Mouse (Mus musculus) kidney, embryonic 14.5 days (tissue): ENCODE data around the gene Gm12216. TPM values are rescaled to one million over a fixed set of nuclear protein-coding genes. Genes with fewer than 3 reads are reported as not detected.
"Not testable (repeated sequence)": the region's sequence is repeated elsewhere in the genome, so short reads cannot be mapped to it uniquely, and the experiment has no call there.

Source experiments
- ATAC-seq: fragments of 200-750 bp; cut with Nextera tagmentation; 2 replicates; pipeline ENCODE4 v1.8.0; 2017; ENCODE audit warnings: moderate number of reproducible peaks, mild to moderate bottlenecking, moderate TSS enrichment, moderate library complexity; ENCODE audit not compliant: low FRiP score, low TSS enrichment
- H3K27ac ChIP-seq: fragments of 300-500 bp; sonication (generic); 2 replicates; pipeline ENCODE4 v1.5.1; 2014; ENCODE audit warnings: low read depth, mild to moderate bottlenecking, low read length, moderate library complexity, mixed read lengths
- H3K27me3 ChIP-seq: fragments of 300-500 bp; sonication (generic); 2 replicates; pipeline ENCODE4 v1.6.1; 2014; ENCODE audit warnings: mild to moderate bottlenecking, low read length; ENCODE audit not compliant: control insufficient read depth, insufficient read depth
- H3K36me3 ChIP-seq: fragments of 300-500 bp; sonication (generic); 2 replicates; pipeline ENCODE4 v1.6.1; 2014; ENCODE audit warnings: low read length, mixed read lengths; ENCODE audit not compliant: control insufficient read depth, insufficient read depth
- H3K4me1 ChIP-seq: fragments of 300-500 bp; sonication (generic); 2 replicates; pipeline ENCODE4 v1.6.1; 2014; ENCODE audit warnings: low read length, mixed read lengths; ENCODE audit not compliant: control insufficient read depth, insufficient read depth
- H3K4me2 ChIP-seq: fragments of 300-500 bp; sonication (generic); replicated peaks from 2 replicates; pipeline ENCODE4 v1.6.1; 2014; ENCODE audit warnings: low read depth, mild to moderate bottlenecking, low read length
- H3K4me3 ChIP-seq: fragments of 300-500 bp; sonication (generic); 2 replicates; pipeline ENCODE4 v1.5.1; 2014; ENCODE audit warnings: mild to moderate bottlenecking, low read length
- H3K9ac ChIP-seq: fragments of 300-500 bp; sonication (generic); 2 replicates; pipeline ENCODE4 v1.6.1; 2014; ENCODE audit warnings: low read depth, mild to moderate bottlenecking, low read length, moderate library complexity
- H3K9me3 ChIP-seq: fragments of 300-500 bp; sonication (generic); 2 replicates; pipeline ENCODE4 v1.6.1; 2016; ENCODE audit warnings: low read length; ENCODE audit not compliant: control insufficient read depth
- WGBS: fragments of 180-500 bp; shearing (Covaris S2); extraction: QIAGEN DNeasy Blood & Tissue Kit; methylation state at CpG from one replicate; pipeline ENCODE4 v1.1.7; 2014; 5-methylcytosine and 5-hydroxymethylcytosine counted together
- polyA plus RNA-seq: library from polyadenylated mRNA; unstranded; fragments of >200 nt; fragmentation: Nextera tagmentation; extraction: Ambion mirVana; gene quantifications from 2 replicates; pipeline ENCODE4 v1.2.1, GENCODE M21; 2014

Gm12216 gene
- polyA plus RNA-seq, 1 experiment from 2014 or later = 1.1 TPM

DNA sequence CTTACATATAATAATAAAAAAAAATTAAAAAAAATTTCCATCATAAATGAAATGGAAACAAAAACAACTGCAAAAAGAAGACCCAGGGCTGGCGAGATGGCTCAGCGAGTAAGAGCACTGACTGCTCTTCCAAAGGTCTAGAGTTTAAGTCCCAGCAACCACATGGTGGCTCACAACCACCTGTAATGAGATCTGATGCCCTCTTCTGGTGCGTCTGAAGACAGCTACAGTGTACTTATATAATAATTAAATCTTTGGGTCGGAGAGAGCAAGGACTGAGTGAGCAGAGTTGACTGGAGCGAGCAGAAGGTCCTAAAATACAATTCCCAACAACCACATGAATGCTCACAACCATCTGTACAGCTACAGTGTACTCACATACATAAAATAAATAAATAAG is 19.0 kb upstream of the Gm12216 start:
- H3K27me3 ChIP-seq, H3K4me3 ChIP-seq, H3K4me2 ChIP-seq, H3K9ac ChIP-seq, H3K4me1 ChIP-seq, H3K36me3 ChIP-seq, ATAC-seq, H3K9me3 ChIP-seq, H3K27ac ChIP-seq: not testable (repeated sequence)
- 88% methylated on average over 5 of the region's 5 CpGs for WGBS

DNA sequence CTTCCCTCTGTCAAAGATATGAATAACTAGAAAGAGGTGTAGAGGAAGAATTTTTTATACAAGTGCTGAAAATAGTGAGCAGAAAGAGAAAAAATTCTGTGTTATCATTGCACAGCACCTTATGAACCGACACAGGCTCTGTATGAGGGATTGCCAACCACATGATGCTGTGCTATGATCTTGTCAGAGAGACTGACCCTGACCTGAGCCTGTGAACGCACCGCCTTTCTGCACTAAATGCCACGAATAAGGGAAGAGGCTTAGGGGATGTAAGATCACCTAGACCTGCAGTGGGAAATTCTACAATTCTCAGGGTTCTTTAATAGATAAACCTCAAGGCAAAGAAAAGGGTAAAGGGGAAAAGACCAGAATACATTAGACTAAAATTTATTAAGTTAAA is 17.4 kb upstream of the Gm12216 start:
- no peak overlapping the region for H3K4me3 ChIP-seq
- H3K27ac ChIP-seq = no peak overlapping the region
- 0 out of 2 replicates have a peak, but pooled peaks cover 5% of the 10 kb centered on the region for H3K36me3 ChIP-seq
- no peaks in the 10 kb centered on the region for H3K27me3 ChIP-seq
- ATAC-seq = no peak
- H3K9me3 ChIP-seq = no peaks in the 10 kb centered on the region
- WGBS = 84% methylated on average over 4 of the region's 4 CpGs
- H3K4me2 ChIP-seq = no peak overlapping the region
- no peak overlapping the region for H3K9ac ChIP-seq
- no peaks in the 10 kb centered on the region for H3K4me1 ChIP-seq

DNA sequence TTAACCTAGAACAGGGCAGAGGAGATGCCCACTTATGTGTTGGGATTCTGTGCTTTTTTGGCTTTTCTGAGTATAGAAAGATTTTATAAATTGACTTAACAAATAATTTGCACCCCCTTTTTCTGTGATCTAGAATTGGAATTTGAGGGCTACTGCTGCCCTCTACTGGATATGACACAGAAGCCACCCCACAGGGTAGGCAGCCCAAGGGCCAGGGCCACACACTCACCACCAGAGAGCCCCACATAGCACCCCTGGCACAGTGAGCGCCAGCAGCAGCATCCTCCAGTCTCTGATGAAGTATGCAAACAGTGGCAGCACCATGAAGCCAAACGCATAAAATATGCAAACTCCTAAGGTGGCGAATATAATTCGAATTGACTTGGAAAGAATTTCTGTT is 15.7 kb upstream of the Gm12216 start:
- Histone ChIP-seq H3K27ac (no peak overlapping the region), H3K9me3 (no peaks in the 10 kb centered on the region), H3K4me2 (no peak overlapping the region), H3K27me3 (no peaks in the 10 kb centered on the region), H3K9ac (no peak overlapping the region), H3K4me3 (no peak overlapping the region), H3K4me1 (no peaks in the 10 kb centered on the region), H3K36me3 (0 out of 2 replicates have a peak, but pooled peaks cover 9% of the 10 kb centered on the region)
- 83% methylated on average over 4 of the region's 4 CpGs for WGBS
- ATAC-seq = no peak

DNA sequence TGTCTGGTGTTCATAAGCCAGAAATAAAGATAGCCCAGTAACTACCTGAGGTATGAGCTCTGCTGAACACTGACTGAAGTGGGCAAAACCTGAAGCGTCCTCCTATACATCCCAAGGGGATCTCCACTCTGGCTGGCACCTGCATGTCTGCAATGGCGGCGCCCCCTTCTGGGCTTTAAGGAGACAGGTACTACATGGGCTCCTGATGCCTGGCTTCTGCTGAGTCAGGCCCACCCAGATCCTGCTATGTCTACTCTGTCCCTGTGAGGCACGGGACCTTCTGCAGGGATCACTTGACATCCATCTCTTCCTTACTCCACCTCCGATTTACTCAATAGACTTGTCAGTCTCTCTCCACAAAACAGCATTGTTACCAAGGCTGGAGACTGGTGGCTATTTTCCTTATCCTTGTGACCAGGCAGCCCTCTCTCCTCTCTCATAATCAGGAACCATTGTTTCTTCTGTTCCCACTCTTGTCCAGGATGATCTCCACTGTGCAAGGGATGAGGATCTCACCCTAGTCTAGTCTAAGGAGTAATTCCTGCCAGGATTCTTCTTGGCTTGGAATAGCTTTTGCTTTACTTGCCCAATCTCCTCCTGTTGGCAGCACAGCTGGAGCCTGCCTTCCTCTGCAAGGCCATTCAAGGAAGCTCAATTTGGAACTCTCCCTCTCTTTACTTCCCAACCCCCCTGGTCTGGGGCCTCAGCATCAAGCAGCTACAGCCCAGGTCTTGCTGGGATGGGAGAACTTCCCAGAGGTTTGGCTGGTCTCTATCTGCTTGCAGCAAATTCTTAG is 15.1 kb upstream of the Gm12216 start:
- ATAC-seq, H3K9me3 ChIP-seq, H3K36me3 ChIP-seq, H3K4me3 ChIP-seq, H3K27ac ChIP-seq, H3K4me2 ChIP-seq, H3K27me3 ChIP-seq, H3K4me1 ChIP-seq, H3K9ac ChIP-seq: not testable (repeated sequence)
- WGBS = 72% methylated on average over 5 of the region's 5 CpGs

DNA sequence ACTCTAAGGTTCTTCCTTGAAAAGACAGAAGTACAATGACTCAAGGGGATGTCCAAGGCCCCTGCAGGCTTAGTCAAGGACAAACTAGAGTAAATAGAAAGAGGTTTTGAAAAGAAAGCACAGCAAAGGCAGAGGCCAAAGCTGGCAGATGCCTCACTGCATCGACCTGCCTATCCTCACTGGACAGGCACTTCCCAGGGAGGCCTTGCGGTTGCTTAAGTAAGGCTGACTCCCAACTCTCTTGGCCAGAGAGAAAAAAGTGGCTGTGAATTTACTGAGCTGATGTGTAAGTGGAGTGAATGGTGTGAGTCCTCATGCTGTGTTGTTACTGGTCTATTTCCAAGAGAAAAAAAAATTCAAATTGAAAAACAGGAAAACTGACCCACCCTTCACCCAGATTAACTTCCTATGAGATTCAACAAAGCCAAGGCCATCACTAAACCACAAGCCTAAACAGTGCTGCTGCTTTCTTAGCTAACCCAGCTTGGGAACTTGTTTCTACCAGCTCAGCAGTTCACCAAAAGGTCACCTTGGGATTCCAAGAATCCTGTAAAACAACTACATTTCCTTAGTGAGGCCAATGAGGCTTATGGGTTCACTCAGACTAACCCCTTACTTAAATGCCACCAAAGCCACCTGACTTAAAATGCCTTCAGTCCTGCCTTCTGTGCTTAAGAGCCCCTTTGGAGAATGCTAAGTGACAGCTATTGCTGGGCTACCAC is 12.9 kb upstream of the Gm12216 start:
- Histone ChIP-seq H3K36me3 (0 out of 2 replicates have a peak, but pooled peaks cover 9% of the 10 kb centered on the region), H3K4me2 (no peak overlapping the region), H3K4me3 (no peak overlapping the region), H3K27me3 (no peaks in the 10 kb centered on the region), H3K27ac (no peak overlapping the region), H3K9me3 (no peaks in the 10 kb centered on the region), H3K4me1 (no peaks in the 10 kb centered on the region), H3K9ac (no peak overlapping the region)
- ATAC-seq = no peak
- WGBS = 84% methylated on average over 2 of the region's 2 CpGs

DNA sequence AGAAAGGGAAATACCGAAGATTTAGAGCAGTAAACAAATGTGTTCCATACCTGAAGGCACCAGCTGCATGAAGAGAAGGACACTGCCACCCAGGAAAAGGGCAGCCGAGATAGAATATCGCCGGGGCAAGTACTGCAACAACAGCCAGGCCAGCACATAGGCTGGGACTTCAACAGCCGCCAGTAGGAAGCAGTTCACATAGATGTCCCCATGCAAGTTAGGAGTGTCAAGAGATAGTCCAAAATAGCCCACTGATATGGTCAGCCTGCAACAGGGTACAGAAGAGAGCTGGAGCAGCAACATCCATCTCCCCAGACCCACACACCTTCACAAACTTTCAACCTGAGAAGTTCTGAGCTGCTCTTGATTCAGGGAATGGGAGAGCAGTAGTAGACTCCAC is 10.1 kb upstream of the Gm12216 start:
- Histone ChIP-seq H3K4me2 (no peak overlapping the region), H3K36me3 (0 out of 2 replicates have a peak, but pooled peaks cover 9% of the 10 kb centered on the region), H3K27ac (no peak overlapping the region), H3K9me3 (no peaks in the 10 kb centered on the region), H3K4me1 (no peaks in the 10 kb centered on the region), H3K27me3 (no peaks in the 10 kb centered on the region), H3K4me3 (no peak overlapping the region), H3K9ac (no peak overlapping the region)
- WGBS = 91% methylated on average over 5 of the region's 5 CpGs
- ATAC-seq = no peak

DNA sequence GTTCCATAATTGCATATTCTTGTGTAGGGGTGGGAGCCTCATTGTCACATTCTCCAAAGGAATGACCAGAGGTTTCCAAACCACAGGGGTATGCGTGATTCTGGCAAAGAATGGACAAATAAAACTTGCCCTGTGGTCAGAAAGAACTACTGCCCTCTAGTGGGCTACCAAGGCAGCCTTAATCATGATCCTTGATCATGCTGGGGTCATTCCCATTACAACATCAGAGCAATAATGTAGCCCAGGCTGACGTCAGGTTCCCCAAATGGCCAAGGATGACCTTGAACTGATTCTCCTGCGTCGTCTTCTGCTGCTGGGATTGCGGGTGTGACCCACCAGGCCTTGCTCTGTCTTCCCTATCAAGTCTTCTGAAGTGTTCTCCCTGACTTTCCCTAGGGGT is 9.3 kb upstream of the Gm12216 start:
- not testable (repeated sequence) for H3K4me3 ChIP-seq, H3K27ac ChIP-seq, H3K36me3 ChIP-seq, ATAC-seq, H3K27me3 ChIP-seq, H3K9me3 ChIP-seq, H3K4me2 ChIP-seq, H3K9ac ChIP-seq, H3K4me1 ChIP-seq
- WGBS = 43% methylated on average over 5 of the region's 5 CpGs

DNA sequence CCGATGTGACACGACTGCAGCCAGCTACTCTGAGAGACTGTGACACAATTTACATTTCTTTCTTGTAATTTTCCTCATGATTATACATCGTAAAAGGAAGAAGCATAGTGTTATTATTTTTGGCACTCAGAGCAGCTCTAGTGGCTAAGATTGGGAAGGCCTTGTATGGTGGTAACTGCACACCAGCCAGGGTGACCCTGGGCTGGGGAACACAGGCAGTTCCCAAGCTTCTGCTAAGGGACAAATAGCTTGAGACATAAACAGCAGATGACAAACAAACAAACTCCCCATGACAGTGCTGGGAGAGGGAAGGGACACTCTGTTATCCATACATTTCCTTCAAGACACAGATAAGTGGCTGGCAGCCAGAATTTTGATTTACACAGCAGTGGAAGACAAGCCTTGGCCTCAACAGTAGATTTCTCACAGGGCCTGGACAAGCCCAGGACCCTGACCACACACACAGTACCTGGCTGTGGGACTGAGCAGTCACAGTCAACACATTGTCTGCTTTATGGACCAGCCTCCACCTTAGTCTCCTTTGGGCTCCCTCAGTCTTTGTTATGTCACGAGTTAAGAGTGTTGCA is 5.8 kb upstream of the Gm12216 start:
- 80% methylated on average over 1 of the region's 4 CpGs for WGBS
- ATAC-seq, H3K9me3 ChIP-seq, H3K36me3 ChIP-seq, H3K9ac ChIP-seq, H3K4me1 ChIP-seq, H3K27ac ChIP-seq, H3K4me3 ChIP-seq, H3K27me3 ChIP-seq, H3K4me2 ChIP-seq: not testable (repeated sequence)

DNA sequence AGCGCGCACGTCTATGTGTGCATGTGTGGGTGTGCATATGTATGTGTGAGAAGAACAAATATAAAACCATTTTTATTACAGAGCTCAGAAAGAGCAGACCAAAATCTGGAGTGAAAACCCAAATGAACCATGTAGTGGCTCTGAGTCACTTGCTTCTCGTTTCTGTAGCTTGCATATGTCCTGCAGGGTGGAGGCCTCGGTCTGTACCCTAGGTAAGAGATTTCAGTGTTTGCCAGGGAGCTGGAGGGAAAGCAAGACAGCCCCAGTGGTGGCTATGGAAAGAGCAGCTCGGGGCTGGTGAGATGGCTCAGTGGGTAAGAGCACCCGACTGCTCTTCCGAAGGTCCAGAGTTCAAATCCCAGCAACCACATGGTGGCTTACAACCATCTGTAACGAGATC is 1.9 kb upstream of the Gm12216 start:
- not testable (repeated sequence) for H3K9ac ChIP-seq, H3K4me1 ChIP-seq, H3K36me3 ChIP-seq, H3K27ac ChIP-seq, H3K4me2 ChIP-seq, H3K9me3 ChIP-seq, H3K27me3 ChIP-seq, ATAC-seq, H3K4me3 ChIP-seq
- 85% methylated on average over 8 of the region's 9 CpGs for WGBS
